Mouse (Mus musculus): ENCODE data around the gene Cox17. TPM values are rescaled to one million over a fixed set of nuclear protein-coding genes. Genes with fewer than 3 reads are reported as not detected.
A peak's percentile ranks its signal among the peaks of the same experiment; 100 is the strongest.

The Cox17 gene
- polyA plus RNA-seq, 1 experiment from 2014 or later, result 74.4 TPM

DNA sequence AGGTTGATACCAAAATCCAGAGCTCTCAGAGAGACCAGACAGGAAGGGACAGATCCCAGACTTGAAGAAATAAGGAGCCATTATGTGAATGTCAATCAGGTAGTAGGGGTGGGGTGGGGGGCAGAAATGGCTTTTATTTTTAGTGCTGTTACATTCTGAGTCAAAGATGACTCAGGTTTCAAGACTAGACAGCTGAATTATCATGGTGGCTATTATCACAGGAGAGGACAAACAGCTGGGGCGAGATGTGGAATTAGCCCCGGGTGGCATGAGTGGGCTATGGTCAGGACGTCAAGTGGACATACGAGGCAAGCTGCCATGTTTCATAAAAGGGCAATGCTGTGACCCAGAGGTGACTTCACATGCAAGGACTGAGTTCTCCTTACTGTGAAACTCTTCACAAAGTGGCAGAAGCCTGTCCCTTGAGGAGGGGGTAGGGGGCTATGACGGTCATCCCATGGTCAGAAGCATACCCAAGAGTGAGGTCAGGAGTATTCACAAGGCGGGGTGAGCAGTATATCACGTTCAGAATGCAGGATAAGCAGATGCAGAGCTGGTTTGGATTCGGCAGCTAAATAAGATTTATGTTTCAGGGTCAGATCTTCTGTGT is 42.6 kb downstream of the Cox17 start:
- Histone ChIP-seq H3K4me3 (no peak overlapping the region), H3K4me2 (no peak overlapping the region), H3K4me1 (replicated peaks) (no peaks in the 10 kb centered on the region), H3K27ac (replicated peaks) (no peak overlapping the region), H3K9me3 (no peaks in the 10 kb centered on the region), H3K36me3 (no peaks in the 10 kb centered on the region), H3K27me3 (no peaks in the 10 kb centered on the region), H3K9ac (no peak overlapping the region)
- ATAC-seq (ENCODE audit: low FRiP score, low read depth), result no peak
- 80% methylated on average over 8 of the region's 8 CpGs for WGBS

- no peaks in the 10 kb centered on the region for H3K36me3 ChIP-seq
- H3K9me3 ChIP-seq, result no peaks in the 10 kb centered on the region
- H3K27ac ChIP-seq (replicated peaks), result no peak overlapping the region
- ATAC-seq (ENCODE audit: low FRiP score, low read depth), result no peak
- H3K4me1 ChIP-seq (replicated peaks), result no peaks in the 10 kb centered on the region
- no peak overlapping the region for H3K4me3 ChIP-seq
- H3K4me2 ChIP-seq, result no peak overlapping the region
- no peaks in the 10 kb centered on the region for H3K27me3 ChIP-seq
- 93% methylated on average over 7 of the region's 7 CpGs for WGBS
- no peak overlapping the region for H3K9ac ChIP-seq
These were observed 43.5 kb downstream of the Cox17 start for GRCm38 (mm10) chr16:38390322-38390721.

GRCm38 (mm10) chr16:38392126-38392894 is 45.5 kb downstream of the Cox17 start:
- H3K36me3 ChIP-seq, result no peaks in the 10 kb centered on the region
- no peak for ATAC-seq (ENCODE audit: low FRiP score, low read depth)
- H3K27me3 ChIP-seq, result no peaks in the 10 kb centered on the region
- no peak overlapping the region for H3K4me2 ChIP-seq
- H3K9ac ChIP-seq, result no peak overlapping the region
- H3K9me3 ChIP-seq, result no peaks in the 10 kb centered on the region
- H3K4me1 ChIP-seq (replicated peaks), result no peaks in the 10 kb centered on the region
- H3K27ac ChIP-seq (replicated peaks), result no peak overlapping the region
- no peak overlapping the region for H3K4me3 ChIP-seq
- 81% methylated on average over 23 of the region's 23 CpGs for WGBS

GRCm38 (mm10) chr16:38394191-38394618 is 47.4 kb downstream of the Cox17 start:
- Histone ChIP-seq H3K27ac (replicated peaks) (no peak overlapping the region), H3K9me3 (no peaks in the 10 kb centered on the region), H3K4me1 (replicated peaks) (peaks cover 2% of the 10 kb centered on the region), H3K9ac (no peak overlapping the region), H3K27me3 (no peaks in the 10 kb centered on the region), H3K4me3 (no peak overlapping the region), H3K4me2 (no peak overlapping the region), H3K36me3 (no peaks in the 10 kb centered on the region)
- 94% methylated on average over 8 of the region's 8 CpGs for WGBS
- no peak for ATAC-seq (ENCODE audit: low FRiP score, low read depth)

DNA sequence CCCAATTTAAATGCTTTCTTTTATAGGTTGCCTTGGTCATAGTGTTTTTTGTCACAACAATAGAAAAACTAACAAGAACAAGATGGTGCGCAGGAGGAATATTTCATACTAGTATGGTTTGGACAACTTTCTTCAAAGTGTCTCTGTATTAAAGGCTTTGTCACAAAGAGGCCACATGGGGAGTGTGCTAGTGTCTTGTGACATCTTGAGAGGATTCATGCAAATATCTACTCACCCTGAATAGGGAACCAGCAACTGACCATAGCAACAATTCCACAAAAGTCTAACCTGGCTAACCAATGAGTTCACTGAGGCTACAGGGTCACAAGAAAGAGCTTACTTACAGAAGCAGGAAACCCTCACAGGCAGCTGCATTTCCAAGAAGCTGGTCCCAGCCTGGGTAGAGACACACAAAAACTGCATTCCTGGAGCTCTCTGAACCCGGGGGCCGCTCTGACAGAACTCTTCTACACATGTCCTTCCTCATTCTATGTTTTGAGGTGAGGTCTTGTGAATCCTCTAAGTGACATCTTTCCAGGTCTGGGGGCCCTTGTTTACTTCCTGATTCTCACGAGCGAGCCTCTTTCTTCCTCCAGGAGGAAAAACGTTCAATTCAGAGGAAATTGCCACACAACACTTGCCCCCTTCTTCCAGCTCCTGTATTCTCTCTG is 48.4 kb downstream of the Cox17 start:
- H3K27ac ChIP-seq (replicated peaks), result no peak overlapping the region
- no peaks in the 10 kb centered on the region for H3K36me3 ChIP-seq
- H3K4me1 ChIP-seq (replicated peaks), result peaks cover 12% of the 10 kb centered on the region
- H3K9me3 ChIP-seq, result no peaks in the 10 kb centered on the region
- H3K4me3 ChIP-seq, result no peak overlapping the region
- no peaks in the 10 kb centered on the region for H3K27me3 ChIP-seq
- no peak for ATAC-seq (ENCODE audit: low FRiP score, low read depth)
- no peak overlapping the region for H3K9ac ChIP-seq
- H3K4me2 ChIP-seq, result no peak overlapping the region
- 72% methylated on average over 6 of the region's 6 CpGs for WGBS

- no peak overlapping the region for H3K4me2 ChIP-seq
- H3K27ac ChIP-seq (replicated peaks), result no peak overlapping the region
- WGBS, result 80% methylated on average over 13 of the region's 13 CpGs
- no peaks in the 10 kb centered on the region for H3K36me3 ChIP-seq
- no peak overlapping the region for H3K4me3 ChIP-seq
- H3K4me1 ChIP-seq (replicated peaks), result peaks cover 14% of the 10 kb centered on the region
- no peaks in the 10 kb centered on the region for H3K9me3 ChIP-seq
- ATAC-seq (ENCODE audit: low FRiP score, low read depth), result no peak
- H3K9ac ChIP-seq, result no peak overlapping the region
- H3K27me3 ChIP-seq, result no peaks in the 10 kb centered on the region
These were observed 49.4 kb downstream of the Cox17 start for GRCm38 (mm10) chr16:38396155-38396554.

GRCm38 (mm10) chr16:38398266-38398665 is 51.5 kb downstream of the Cox17 start:
- no peak overlapping the region for H3K9ac ChIP-seq
- H3K4me3 ChIP-seq, result no peak overlapping the region
- H3K27ac ChIP-seq (replicated peaks), result no peak overlapping the region
- H3K27me3 ChIP-seq, result no peaks in the 10 kb centered on the region
- no peaks in the 10 kb centered on the region for H3K9me3 ChIP-seq
- no peak overlapping the region for H3K4me2 ChIP-seq
- H3K4me1 ChIP-seq (replicated peaks), result peaks cover 14% of the 10 kb centered on the region
- H3K36me3 ChIP-seq, result no peaks in the 10 kb centered on the region
- 85% methylated on average over 6 of the region's 6 CpGs for WGBS
- ATAC-seq (ENCODE audit: low FRiP score, low read depth), result no peak

DNA sequence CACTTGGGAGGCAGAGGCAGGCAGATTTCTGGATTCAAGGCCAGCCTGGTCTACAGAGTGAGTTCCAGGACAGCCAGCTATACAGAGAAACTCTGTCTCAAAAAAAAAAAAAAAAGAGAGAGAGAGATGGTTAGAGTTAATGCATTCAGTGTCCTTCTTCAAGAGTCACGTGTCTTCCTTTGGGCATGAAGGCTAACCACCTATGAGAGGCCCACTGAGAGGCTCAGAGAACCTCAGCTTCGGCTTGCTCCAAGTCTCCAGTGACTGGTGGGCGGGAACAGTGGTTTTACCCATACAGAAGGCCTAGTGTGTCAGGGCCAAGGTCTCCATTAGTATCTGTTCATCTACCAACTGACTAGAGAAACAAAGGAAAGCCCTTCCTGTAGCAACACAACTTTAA is 52.3 kb downstream of the Cox17 start:
- H3K36me3 ChIP-seq, result no peaks in the 10 kb centered on the region
- peak overlapping the region; percentile 60 for H3K4me2 ChIP-seq
- WGBS, result 65% methylated on average over 3 of the region's 3 CpGs
- no peaks in the 10 kb centered on the region for H3K9me3 ChIP-seq
- H3K27ac ChIP-seq (replicated peaks), result peak overlapping the region; percentile 80
- no peak overlapping the region for H3K4me3 ChIP-seq
- no peak overlapping the region for H3K9ac ChIP-seq
- H3K4me1 ChIP-seq (replicated peaks), result peaks cover 14% of the 10 kb centered on the region
- H3K27me3 ChIP-seq, result no peaks in the 10 kb centered on the region
- ATAC-seq (ENCODE audit: low FRiP score, low read depth), result peak; percentile 7; the same call in 1 of the 2 replicates

- no peaks in the 10 kb centered on the region for H3K36me3 ChIP-seq
- ATAC-seq (ENCODE audit: low FRiP score, low read depth), result peak; percentile 94
- WGBS, result 11% methylated on average over 17 of the region's 17 CpGs
These were observed 52.9 kb downstream of the Cox17 start for GRCm38 (mm10) chr16:38399531-38400231.

DNA sequence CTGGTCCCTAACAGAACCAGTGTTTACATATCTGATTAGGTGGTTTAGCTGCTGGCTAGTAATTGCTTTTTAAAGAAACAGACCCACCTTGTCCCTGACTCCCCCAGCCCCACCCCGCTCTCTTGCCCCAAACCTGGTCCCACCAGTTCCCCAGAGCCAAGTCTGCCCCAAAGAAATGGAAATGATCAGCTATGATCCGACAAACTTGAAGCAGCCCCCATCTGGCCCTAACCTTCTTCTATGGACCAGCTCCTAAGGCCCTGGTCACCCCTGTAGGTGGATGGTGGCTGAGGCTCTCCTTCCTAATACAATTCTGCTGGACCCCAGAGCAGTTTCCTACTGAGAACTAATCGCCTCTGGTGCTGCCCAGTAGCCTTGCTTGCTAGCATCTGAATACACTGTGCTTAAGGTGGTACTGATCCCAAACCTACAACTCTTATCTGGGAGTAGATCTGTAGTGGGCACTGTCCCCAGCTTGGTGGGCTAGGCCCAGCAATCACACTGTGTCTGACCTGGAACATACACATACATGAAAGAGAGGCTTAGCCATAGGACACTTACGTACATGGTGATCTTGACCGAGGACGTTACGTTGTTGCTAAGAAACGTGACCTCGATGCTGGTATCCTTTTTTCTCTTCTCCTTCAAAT is 53.6 kb downstream of the Cox17 start:
- no peaks in the 10 kb centered on the region for H3K36me3 ChIP-seq
- peak; percentile 29; the same call in 1 of the 2 replicates for ATAC-seq (ENCODE audit: low FRiP score, low read depth)
- peaks cover 14% of the 10 kb centered on the region for H3K4me1 ChIP-seq (replicated peaks)
- H3K27me3 ChIP-seq, result no peaks in the 10 kb centered on the region
- H3K4me2 ChIP-seq, result peak overlapping the region; percentile 60
- WGBS, result 76% methylated on average over 9 of the region's 9 CpGs
- H3K4me3 ChIP-seq, result peak overlapping the region; percentile 28; the same call in 1 of the 2 replicates
- peak overlapping the region; percentile 38; the same call in 1 of the 2 replicates for H3K9ac ChIP-seq
- peak overlapping the region; percentile 80 for H3K27ac ChIP-seq (replicated peaks)
- no peaks in the 10 kb centered on the region for H3K9me3 ChIP-seq

More at GRCm38 (mm10) chr16:38399531-38400231, 52.9 kb downstream of the Cox17 start:
- Histone ChIP-seq H3K4me2 (peak overlapping the region; percentile 60), H3K4me3 (peak overlapping the region; percentile 28), H3K27ac (replicated peaks) (peak overlapping the region; percentile 80), H3K4me1 (replicated peaks) (peaks cover 14% of the 10 kb centered on the region), H3K27me3 (no peaks in the 10 kb centered on the region), H3K9ac (peak overlapping the region; percentile 38), H3K9me3 (no peaks in the 10 kb centered on the region)

DNA sequence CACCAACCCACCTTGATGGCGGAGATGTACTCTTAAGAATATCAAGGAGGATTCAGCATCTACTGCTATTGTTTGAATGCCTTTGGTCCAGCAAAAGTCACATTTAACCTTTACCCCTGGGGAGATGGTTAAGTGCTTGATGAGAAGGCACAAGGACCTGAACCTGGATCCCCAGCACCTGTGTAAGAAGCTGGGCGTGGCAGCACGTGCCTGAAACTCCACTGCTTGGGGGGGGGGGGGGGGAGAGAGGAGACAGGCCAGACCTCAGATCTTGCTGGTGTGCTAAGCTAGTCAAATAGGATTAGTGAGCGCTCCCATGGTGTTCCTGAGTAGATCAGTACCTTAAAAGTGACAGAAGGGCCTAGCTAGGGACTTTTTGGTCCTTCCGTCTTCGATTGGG is 54.7 kb downstream of the Cox17 start:
- 83% methylated on average over 6 of the region's 6 CpGs for WGBS
- ATAC-seq (ENCODE audit: low FRiP score, low read depth), result no peak
- Histone ChIP-seq H3K9ac (no peak overlapping the region), H3K36me3 (no peaks in the 10 kb centered on the region), H3K9me3 (no peaks in the 10 kb centered on the region), H3K4me3 (no peak overlapping the region), H3K4me1 (replicated peaks) (peaks cover 14% of the 10 kb centered on the region), H3K4me2 (no peak overlapping the region), H3K27ac (replicated peaks) (no peak overlapping the region), H3K27me3 (no peaks in the 10 kb centered on the region)

Measured in hindbrain, embryonic 15.5 days (tissue).